Mouse (Mus musculus): ENCODE data around the gene Zdhhc5. TPM values are rescaled to one million over a fixed set of nuclear protein-coding genes. Genes with fewer than 3 reads are reported as not detected.
"Not testable (repeated sequence)": the region's sequence is repeated elsewhere in the genome, so short reads cannot be mapped to it uniquely, and the experiment has no call there.

Gene Zdhhc5
- polyA plus RNA-seq, 1 experiment from 2014 or later, result 20.3 TPM

GRCm38 (mm10) chr2:84735346-84735920 lies 20.5 kb upstream of the Zdhhc5 start:
- no peak for DNase-seq (ENCODE audit: low spot score)

GRCm38 (mm10) chr2:84734919-84735318 lies 19.9 kb upstream of the Zdhhc5 start:
- no peak for DNase-seq (ENCODE audit: low spot score)

GRCm38 (mm10) chr2:84734351-84734864 lies 19.4 kb upstream of the Zdhhc5 start:
- no peak for DNase-seq (ENCODE audit: low spot score)

- DNase-seq (ENCODE audit: low spot score), result no peak
These were observed 18.8 kb upstream of the Zdhhc5 start, which contains the start of gene Ypel4 for GRCm38 (mm10) chr2:84733579-84734300. Gene Ypel4, plus strand, starts transcription at chr2:84734058.

- DNase-seq (ENCODE audit: low spot score), result no peak
These were observed 17.4 kb upstream of the Zdhhc5 start for GRCm38 (mm10) chr2:84732394-84732793.

- DNase-seq (ENCODE audit: low spot score), result no peak
These were observed 16.2 kb upstream of the Zdhhc5 start for GRCm38 (mm10) chr2:84731206-84731605.

- DNase-seq (ENCODE audit: low spot score), result not testable (repeated sequence)
These were observed 13.2 kb upstream of the Zdhhc5 start for GRCm38 (mm10) chr2:84728191-84728590.

GRCm38 (mm10) chr2:84727172-84727858 lies 12.3 kb upstream of the Zdhhc5 start, which contains the start of gene Clp1:
Gene Clp1, minus strand, starts transcription at chr2:84727350.
- DNase-seq (ENCODE audit: low spot score), result peak; percentile 95

- no peak for DNase-seq (ENCODE audit: low spot score)
These were observed 11.7 kb upstream of the Zdhhc5 start for GRCm38 (mm10) chr2:84726716-84727115.

- no peak for DNase-seq (ENCODE audit: low spot score)
These were observed 10.8 kb upstream of the Zdhhc5 start for GRCm38 (mm10) chr2:84725770-84726169.

- DNase-seq (ENCODE audit: low spot score), result no peak
These were observed 8.9 kb upstream of the Zdhhc5 start for GRCm38 (mm10) chr2:84723856-84724255.

GRCm38 (mm10) chr2:84721182-84721581 lies 6.2 kb upstream of the Zdhhc5 start:
- no peak for DNase-seq (ENCODE audit: low spot score)

GRCm38 (mm10) chr2:84720718-84721117 lies 5.7 kb upstream of the Zdhhc5 start:
- no peak for DNase-seq (ENCODE audit: low spot score)

GRCm38 (mm10) chr2:84717357-84717756 lies 2.4 kb upstream of the Zdhhc5 start:
- no peak for DNase-seq (ENCODE audit: low spot score)

- DNase-seq (ENCODE audit: low spot score), result no peak
These were observed 1.7 kb upstream of the Zdhhc5 start for GRCm38 (mm10) chr2:84716423-84717355.

- DNase-seq (ENCODE audit: low spot score), result peak; percentile 94
These were observed 782 bp upstream of the Zdhhc5 start for GRCm38 (mm10) chr2:84715562-84716361.

- no peak for DNase-seq (ENCODE audit: low spot score)
These were observed 564 bp downstream of the Zdhhc5 start for GRCm38 (mm10) chr2:84714422-84714810.

GRCm38 (mm10) chr2:84711898-84712297 lies 3.1 kb downstream of the Zdhhc5 start:
- no peak for DNase-seq (ENCODE audit: low spot score)

GRCm38 (mm10) chr2:84707523-84707922 lies 7.5 kb downstream of the Zdhhc5 start:
- no peak for DNase-seq (ENCODE audit: low spot score)

- DNase-seq (ENCODE audit: low spot score), result no peak
These were observed 9.7 kb downstream of the Zdhhc5 start for GRCm38 (mm10) chr2:84705295-84705694.
